Mouse (Mus musculus): ENCODE results near the gene Rsg1.

Rsg1 gene

DNA sequence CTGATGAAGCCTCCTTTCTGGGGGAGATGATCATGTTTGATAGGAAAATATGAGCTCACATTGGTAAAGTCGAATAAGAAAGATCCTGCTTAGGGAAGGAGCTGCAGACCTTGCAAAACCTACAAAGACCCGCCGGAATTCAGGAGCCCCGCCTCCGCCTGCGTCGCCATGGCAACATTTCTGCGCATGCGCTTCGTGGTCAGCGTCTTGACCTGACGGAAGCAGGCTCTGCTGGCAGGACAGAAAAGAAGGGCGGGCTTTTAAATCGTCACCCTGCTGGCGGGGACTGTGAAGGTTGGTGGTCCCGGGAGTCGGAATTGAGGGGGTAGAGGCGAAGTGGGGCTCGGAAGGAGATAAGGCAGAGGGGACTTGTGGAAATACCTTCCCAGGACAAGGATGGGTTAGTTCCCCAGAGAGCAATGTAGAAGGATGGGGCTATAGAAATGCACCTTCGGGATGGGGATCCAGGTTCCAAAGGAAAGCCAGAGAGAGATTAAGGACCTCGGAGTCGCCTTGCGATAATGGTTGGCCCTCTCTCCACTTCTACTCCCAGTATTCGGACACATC lies at the start of gene Rsg1:
Rsg1 (plus strand) TSS at position 187 of the 567 bp plus-strand sequence.
- peak; percentile 97 for DNase-seq (ENCODE audit: low read depth, low spot score)

GRCm38 (mm10) chr4:141165744-141166292 lies 47.9 kb upstream of the Rsg1 start:
- no peak for DNase-seq (ENCODE audit: low read depth, low spot score)

GRCm38 (mm10) chr4:141167156-141167555 lies 46.6 kb upstream of the Rsg1 start:
- DNase-seq (ENCODE audit: low read depth, low spot score) = no peak

DNA sequence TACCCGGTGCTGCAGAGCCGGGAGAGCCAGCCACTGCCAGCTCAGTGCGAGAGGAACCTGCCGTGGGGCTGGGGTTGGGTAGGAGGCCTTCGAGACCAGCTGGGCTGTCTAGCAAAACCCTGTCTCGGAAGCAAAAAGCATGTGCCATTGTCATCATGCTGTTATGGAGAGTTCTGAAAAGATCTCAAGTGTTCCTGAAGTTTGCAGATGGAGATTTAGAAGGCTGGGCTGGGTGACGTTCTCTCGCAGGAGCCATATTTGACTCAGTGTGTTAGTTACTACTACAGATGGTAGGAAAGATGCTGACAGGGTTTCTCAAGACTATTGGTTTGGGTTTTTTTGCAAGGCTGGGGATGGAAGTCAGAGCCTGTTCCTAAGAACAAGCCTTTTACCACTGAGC lies 41.6 kb upstream of the Rsg1 start:
- no peak for DNase-seq (ENCODE audit: low read depth, low spot score)

DNA sequence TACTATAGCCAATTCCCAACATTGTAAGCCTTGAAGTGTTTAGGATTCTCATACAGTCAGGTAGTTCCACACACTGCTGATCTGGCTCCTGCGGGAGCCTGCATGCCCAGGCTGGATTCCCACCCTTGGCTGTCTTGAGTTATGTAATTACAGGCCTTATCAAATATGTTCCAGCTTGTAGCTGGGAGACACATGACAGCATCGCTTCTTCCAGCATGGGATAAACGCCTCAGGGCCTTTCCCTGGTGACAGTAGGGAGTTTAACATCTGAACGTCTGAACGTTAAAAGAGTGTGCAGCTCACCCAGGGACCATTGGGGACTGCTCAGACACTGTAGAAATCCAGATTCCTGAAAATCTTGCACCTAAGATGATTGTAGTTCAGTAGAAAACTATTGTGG lies 38.0 kb upstream of the Rsg1 start:
- DNase-seq (ENCODE audit: low read depth, low spot score) = no peak

DNA sequence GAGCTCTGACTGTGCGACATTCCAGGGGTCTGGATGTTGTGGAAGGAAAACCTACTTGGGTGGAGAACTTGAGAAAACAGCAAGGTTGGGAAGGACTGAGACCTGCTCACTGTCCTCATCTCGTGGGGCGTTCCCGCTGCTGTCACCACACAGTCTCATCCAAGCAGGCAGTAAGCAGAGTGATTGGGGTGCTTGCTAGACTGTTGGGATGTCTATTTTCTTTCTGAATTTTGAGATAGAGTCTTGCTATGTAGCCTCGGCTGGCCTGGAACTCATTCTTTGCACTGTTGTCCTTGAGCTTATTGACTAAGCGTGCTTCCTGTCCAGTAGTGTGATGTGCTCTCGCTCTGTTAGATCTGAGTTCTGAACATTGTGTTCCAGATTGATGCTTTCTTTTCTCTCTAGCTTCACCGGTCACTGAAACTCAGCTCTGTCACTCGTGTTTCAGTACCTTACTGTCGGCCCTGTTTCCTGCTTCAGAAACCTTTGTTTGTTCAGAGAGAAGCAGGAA lies 37.4 kb upstream of the Rsg1 start:
- no peak for DNase-seq (ENCODE audit: low read depth, low spot score)

GRCm38 (mm10) chr4:141178500-141178899 lies 35.3 kb upstream of the Rsg1 start:
- no peak for DNase-seq (ENCODE audit: low read depth, low spot score)

- DNase-seq (ENCODE audit: low read depth, low spot score) = no peak
These were observed 32.9 kb upstream of the Rsg1 start for GRCm38 (mm10) chr4:141180831-141181230.

DNA sequence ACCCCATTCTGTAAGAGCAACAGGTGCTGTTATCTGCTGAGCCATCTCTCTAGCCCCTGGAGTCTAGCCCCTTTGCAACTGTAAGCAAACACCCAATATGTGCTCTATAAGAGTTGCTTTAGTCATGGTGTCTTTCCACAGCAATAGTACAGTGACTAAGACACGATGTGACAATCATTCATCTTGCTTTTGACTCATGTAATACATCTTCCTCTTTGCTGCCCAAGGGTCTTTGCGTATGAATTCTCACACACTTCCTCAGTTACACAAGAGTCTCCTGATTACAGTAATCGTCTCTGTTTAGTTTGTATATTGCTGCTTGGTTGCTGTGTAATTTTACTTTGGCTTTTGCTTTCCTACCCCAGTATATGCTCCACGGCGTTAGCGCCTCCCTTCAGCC lies 31.8 kb upstream of the Rsg1 start:
- no peak for DNase-seq (ENCODE audit: low read depth, low spot score)

GRCm38 (mm10) chr4:141183932-141184331 lies 29.8 kb upstream of the Rsg1 start:
- DNase-seq (ENCODE audit: low read depth, low spot score) = no peak

- no peak for DNase-seq (ENCODE audit: low read depth, low spot score)
These were observed 29.3 kb upstream of the Rsg1 start for GRCm38 (mm10) chr4:141184426-141184825.

DNA sequence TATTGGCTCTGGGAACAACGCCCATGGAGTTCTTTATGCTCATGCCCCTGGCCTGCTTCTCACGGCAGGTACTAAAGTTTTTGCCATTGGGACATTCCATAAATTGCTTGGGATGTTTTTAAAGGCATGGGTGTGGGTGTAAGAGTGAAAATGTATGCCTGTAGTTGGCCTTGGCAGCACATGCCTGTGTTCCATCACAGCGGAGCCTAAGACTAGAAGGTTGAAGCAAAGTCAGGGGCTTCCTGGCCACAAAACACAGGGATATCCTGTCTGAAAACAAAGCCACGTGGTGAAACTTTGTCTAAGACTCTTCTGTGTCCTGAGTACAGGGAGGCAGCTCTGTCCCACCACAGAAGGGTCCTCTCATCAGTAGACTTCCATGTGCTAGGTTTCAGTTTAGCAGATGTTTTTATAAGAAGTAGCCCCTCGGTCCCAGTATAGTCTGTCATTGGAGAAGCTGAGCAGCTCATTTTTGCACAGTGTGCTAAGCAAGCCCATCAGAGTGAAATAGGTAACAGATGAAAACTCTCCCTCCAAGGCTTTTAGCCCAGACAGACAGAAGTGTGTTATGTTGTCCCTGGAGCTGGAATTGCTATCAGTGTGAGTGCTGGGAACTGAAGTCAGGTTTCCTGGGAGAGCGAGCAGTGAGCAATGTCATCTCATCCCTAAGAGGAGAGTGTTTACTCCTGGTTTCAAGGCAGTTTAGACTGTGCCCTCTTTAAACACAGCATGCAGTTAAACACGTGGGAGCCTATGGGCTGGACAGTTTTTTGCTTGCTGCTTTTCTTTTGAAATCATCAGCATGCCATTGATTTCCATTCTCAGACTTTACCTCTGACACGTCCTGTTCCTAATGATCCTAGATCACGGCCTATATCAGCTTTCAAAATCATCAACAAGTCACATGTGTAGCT lies 26.6 kb upstream of the Rsg1 start:
- no peak for DNase-seq (ENCODE audit: low read depth, low spot score)

- DNase-seq (ENCODE audit: low read depth, low spot score) = no peak
These were observed 22.5 kb upstream of the Rsg1 start for GRCm38 (mm10) chr4:141191294-141191693.

GRCm38 (mm10) chr4:141194553-141194952 lies 19.2 kb upstream of the Rsg1 start:
- DNase-seq (ENCODE audit: low read depth, low spot score) = no peak

- DNase-seq (ENCODE audit: low read depth, low spot score) = no peak
These were observed 16.6 kb upstream of the Rsg1 start for GRCm38 (mm10) chr4:141196981-141197685.

GRCm38 (mm10) chr4:141197686-141198035 lies 16.1 kb upstream of the Rsg1 start:
- DNase-seq (ENCODE audit: low read depth, low spot score) = no peak

DNA sequence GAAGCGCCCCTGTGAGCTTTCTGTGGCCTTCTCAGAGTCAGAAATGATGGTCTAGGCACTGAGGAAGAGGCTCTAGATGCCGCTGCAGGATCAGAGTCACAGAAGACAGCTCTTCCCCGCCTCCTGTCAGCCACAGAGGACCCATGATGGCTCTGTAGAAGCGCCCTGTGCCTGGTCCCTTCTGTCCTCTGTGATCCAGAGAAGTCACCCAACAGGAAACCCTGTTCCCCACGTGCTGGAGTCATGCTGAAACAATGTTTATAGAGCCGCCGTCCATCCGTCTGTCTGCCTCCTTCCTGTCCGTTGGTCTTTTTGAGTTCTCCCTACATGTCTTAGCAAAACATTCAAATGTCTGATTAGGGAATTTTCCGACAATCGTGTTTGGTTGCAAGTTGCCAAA lies 12.8 kb upstream of the Rsg1 start:
- DNase-seq (ENCODE audit: low read depth, low spot score) = no peak

DNA sequence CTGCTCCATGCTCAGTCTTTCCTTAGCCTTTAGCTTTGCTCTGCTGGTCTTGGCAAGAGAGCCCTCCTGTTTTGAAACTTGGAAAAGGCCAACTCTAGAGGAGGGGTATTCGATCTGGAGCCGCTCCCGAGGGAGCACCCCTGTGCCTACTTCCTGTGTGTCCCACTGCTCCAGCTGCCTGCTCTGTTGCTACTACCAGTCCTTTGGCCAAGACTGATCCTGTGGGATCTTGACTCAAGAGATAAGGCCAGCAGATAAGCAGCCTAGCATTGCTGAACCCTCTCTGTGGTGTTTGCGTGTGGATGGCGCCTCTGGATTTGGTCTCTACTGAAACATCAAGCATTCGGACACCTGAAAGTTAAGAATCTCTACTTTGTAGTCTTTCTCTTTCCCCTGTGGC lies 11.6 kb upstream of the Rsg1 start:
- no peak for DNase-seq (ENCODE audit: low read depth, low spot score)

- peak; percentile 33 for DNase-seq (ENCODE audit: low read depth, low spot score)
These were observed 9.1 kb upstream of the Rsg1 start for GRCm38 (mm10) chr4:141204580-141205061.

DNA sequence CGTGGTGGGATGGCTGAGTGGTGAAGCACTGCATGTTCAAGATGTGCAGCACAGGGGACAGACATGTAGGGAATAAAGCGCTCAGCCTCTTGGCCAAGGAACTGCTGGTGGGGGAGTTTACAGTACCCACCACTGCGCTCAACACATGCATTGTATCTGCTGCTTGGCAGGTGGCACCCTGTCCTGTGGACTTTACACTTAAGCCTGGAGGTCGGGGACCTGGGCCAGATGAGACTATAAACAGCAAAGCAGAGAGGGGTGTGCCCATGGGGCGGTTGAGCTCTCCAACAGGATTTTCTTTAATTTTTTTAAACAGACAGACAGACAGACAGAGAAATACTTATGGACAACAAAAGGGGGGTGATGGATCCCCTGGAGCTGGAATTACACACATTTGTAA lies 6.7 kb upstream of the Rsg1 start:
- DNase-seq (ENCODE audit: low read depth, low spot score) = no peak

DNA sequence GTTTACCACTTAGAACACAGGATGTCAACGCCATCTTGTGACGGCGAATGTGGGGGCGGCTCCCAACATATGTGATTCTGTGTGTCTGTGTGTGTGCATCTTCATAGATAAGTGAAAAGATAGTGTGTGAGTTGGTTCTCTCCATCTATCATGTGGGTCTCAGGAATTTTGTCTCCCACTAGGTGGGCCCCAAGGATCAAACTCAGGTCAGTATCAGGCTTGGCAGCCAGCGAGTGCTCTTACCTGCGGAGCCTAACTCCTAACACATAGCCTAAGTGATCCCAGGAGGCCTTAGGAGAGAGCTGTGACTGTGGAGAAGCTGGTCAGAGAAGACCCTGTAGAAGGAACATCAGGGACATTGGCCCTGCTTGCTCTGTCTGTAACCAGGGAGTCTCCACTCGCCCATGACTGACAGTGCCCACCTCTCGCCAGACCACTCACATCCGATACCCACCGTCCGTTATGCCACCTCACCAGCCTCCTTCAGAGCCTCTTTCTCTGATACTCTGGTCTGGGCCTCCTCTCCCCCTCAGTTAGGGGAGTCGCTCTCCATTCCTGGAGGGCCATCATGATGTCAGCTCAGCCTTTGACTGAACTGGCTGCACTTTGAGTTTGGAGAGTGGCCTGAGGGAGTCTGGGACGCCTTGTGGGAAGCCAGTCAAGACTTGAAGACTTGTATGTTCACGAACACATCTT lies 3.1 kb upstream of the Rsg1 start:
- DNase-seq (ENCODE audit: low read depth, low spot score) = no peak
